Mouse (Mus musculus): Measurements from ENCODE around the gene Ramp2.

DNA sequence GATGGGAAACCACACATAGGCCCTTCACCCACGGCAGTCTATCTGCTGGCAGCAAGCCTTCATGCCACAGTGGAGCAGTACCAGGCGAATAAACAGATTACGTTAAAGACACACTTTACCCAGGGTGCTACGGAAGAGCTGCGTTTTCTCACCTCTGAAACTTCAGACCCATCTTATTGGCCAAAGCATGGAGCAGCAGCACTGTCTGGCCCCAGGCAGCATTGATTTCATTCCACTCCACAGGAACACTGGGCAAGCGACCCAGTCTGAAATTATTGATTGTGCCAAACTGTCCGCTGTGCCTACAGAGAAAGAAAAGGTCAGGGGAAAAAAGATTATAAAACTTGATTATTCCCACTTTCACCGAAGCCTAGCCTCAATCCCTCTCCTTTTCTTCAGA, 45.4 kb downstream of the Ramp2 start:
- TF ChIP-seq CTCF (IDR thresholded peaks at IDR 0.05; ENCODE audit: low read depth) (no peak), EP300 (optimal IDR thresholded peaks at IDR 0.05) (no peak)

Measured in stomach, postnatal 0 days (tissue).